Mouse (Mus musculus): ENCODE measurements around the gene AU022252. TPM values are rescaled to one million over a fixed set of nuclear protein-coding genes. Genes with fewer than 3 reads are reported as not detected.
"Not testable (repeated sequence)": the region's sequence is repeated elsewhere in the genome, so short reads cannot be mapped to it uniquely, and the experiment has no call there.

AU022252 gene
- 1 to 10 TPM; 6.2 to 9.6 TPM for polyA plus RNA-seq (2017; shearing (Covaris generic))

GRCm38 (mm10) chr4:119232410-119233255 is at the start of gene AU022252, which contains the start of gene P3h1:
Gene AU022252 (minus strand): TSS chr4:119232712.
Gene P3h1 (plus strand): TSS chr4:119232915.
- peak; percentile 98 for ATAC-seq

GRCm38 (mm10) chr4:119278784-119279183 is 46.3 kb upstream of the AU022252 start:
- not testable (repeated sequence) for ATAC-seq

- no peak for ATAC-seq
Measured at GRCm38 (mm10) chr4:119275726-119276125, 43.2 kb upstream of the AU022252 start.

DNA sequence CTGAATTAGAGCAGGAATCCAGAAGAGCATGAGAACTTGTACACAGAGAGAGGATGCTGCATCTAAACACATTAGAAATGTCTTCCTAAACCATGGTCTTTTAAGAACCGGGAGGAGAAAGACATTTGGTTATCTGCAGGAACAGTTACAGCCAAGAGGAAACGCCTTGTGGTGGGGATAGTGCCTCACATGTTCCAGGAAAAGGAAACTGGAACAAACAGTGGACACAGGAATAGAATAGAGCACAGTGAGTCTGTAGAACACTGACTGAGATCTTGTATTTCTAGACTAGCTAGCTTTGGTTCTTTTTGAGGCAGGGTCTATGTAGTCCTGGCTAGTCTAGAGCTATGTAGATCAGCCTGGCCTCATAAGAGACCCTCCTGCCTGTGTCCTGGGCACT is 42.7 kb upstream of the AU022252 start:
- ATAC-seq, result no peak

DNA sequence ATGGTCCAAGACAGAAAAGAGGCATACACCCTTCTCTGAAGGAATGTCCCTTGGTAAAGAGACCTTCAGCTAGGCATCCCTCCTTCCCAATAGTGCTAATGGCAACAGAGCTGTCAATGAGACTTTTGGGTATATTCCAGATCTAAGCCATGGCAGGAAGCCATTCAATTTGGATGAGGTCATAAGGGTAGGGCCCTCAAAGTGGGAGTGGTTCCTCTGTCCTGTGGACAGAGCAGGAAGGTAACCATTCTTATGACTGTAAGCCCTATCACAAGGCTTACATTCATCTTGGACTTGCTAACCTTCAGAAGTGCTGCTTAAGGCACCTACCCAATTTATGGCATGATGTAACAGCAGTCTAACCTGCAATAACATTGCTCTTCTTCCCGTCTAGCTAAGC is 42.1 kb upstream of the AU022252 start:
- no peak for ATAC-seq

- ATAC-seq, result no peak
Measured at GRCm38 (mm10) chr4:119266606-119267005, 34.1 kb upstream of the AU022252 start.

DNA sequence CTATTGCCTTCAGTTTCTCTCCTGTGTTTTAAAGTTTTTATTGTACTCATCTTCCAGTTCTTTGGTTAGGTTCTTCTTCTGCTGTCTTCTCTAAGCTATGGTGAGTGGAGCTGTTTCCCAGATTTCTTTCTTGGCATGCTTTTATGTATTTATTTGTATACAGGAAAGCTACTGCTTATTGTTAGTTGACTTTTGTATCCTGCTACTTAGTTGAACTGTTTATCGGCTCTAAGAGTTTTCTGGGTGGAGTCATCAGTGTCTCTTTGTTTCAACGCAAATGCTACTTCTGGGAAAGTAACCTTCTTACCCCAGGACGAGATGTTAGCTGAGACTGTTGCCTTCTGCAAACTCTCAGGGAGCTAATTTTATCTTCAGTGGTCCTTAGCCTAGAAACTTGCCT is 30.9 kb upstream of the AU022252 start:
- no peak for ATAC-seq

DNA sequence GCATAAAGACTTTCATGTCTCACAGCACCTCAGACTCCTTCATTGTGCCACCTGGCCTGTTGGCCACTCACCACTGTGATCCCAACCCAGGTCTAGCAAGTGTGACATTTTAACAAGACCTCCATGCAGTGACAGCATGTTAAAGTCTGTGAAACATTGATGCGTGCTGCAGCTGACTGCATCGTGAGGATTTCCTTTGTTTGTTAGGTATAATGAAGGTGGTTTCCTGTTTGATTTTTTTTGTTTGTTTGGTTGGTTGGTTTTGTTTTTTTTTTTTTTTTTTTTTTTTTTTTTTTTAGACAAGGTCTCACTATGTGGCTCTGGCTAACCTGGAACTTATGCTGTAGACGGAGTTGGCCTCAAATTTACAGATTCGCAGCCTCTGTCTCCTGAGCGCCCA is 30.0 kb upstream of the AU022252 start:
- no peak for ATAC-seq

- no peak for ATAC-seq
Measured at GRCm38 (mm10) chr4:119261087-119261713, 28.7 kb upstream of the AU022252 start.

- ATAC-seq, result no peak
Measured at GRCm38 (mm10) chr4:119259344-119260254, 27.1 kb upstream of the AU022252 start.

- ATAC-seq, result no peak
Measured at GRCm38 (mm10) chr4:119257083-119257482, 24.6 kb upstream of the AU022252 start.

DNA sequence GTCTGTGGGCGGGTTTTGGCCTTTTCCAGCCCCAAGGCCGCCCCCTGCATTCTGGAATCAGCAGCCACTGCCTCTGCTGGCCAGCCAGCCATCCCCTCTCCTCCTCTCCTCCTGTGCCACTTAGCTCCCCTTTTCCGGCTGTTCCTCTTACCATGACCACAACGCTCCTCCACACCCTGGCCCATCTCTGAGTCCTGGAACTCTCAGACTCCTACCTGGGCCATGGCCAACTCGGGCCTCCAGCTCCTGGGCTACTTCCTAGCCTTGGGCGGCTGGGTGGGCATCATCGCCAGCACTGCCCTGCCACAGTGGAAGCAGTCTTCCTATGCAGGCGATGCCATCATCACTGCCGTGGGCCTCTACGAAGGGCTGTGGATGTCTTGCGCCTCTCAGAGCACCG is 22.8 kb upstream of the AU022252 start, which contains the start of gene Cldn19:
Gene Cldn19 (plus strand): TSS at position 64 of the 400 bp plus-strand sequence.
- ATAC-seq, result no peak

DNA sequence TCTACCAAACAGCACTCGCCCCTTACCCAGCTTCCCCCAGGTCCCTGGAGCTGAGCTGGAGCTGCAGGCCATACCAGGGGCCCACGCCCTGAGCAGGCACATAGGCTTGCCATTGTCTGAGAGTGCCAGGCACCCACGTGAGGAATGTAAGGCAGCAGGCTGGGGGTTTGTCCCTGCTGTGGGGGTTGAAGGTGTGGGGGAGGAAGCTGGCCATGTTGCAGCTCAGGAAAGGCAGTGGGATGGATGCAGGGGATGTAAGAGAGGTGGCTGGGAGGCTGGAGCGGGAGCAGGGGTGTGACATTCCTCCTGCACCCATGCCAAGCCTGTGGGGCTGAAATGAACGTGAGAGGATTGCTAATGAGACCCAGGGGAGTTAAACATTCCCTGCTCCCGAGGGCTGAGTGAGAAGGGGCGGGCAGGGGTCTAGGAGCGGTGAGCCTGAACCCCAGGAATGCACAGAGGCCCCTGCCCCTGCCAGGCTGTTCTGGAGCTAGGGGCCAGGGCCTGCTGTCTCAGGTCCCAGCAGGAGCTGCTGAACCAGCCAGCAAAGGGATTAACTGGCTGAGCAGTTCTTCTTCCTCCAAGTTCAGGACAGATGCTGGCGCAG is 21.6 kb upstream of the AU022252 start:
- ATAC-seq, result no peak

DNA sequence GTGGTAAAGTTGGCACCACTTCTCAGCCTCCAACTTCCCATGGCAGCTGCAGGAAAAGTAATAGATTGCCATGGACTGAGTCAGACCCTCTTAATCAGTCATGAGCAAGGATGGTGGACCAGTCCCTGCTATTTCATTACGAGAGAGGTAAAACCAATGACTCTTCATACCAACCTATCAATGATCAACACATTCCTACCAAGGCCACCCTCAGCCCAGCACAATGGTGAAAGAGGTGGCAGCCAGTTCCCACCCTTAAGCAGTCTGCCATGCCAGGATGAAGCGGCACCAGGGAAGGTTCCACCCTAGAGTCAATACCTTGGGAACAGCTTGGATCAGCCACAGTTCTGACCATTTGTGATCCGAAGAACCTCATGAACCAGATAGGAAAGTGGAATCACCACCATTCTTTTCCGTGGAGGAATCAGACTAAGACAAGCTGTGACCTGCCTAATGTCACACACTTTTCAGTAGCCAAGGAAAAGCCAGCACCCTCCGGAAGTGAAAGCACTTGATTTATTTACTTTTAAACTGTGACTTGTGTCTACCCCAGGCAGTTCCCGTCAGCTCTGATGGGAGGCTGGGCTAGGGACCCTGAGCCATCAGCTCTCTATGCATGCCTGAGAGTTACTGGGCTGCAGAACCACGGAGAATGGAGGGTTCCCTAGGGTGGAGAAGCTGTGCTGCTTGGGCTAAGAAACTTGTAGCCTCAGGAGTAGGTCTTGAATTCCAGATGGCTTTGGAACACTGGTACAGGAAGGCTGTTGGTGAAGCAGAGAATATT is 19.7 kb upstream of the AU022252 start:
- ATAC-seq, result no peak

- no peak for ATAC-seq
Measured at GRCm38 (mm10) chr4:119248407-119248965, 16.0 kb upstream of the AU022252 start.

DNA sequence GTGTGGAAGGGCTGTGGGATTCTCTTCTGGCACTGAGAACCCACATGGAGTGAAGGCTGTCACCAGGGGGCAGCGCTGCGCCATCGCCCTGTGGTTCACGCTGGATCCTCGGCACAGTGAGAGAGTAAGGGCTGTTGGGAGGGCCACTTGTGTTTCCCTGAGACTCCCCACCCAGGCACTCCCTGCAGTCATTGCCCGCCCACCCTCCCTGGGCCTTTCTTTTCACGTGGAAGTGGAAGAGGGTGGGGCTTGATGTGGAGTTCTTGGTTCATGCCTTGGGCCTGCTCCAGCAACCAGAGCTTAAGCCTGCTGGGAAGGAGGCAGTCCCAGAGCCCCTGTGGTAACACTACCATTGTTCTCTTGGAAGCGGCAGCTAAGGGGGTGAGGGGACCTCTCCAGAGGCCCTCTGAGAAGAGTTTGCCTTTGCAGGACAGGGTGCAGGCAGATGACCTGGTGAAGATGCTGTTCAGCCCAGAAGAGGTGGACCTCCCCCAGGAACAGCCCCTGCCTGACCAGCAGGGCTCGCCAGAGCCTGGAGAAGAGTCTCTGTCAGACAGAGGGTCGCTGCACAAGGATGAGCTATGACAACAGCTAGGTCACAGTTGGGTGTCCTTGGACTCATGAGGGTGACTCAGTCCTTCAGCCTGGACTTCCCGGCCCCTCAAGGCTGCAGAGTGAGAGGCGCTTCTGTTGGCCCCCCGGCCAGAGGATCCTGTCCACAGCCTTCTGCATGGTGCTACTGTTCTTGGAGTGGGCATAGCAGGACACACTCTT is 15.1 kb upstream of the AU022252 start:
- peak; percentile 75 for ATAC-seq

- ATAC-seq, result no peak
Measured at GRCm38 (mm10) chr4:119246688-119247225, 14.2 kb upstream of the AU022252 start.

DNA sequence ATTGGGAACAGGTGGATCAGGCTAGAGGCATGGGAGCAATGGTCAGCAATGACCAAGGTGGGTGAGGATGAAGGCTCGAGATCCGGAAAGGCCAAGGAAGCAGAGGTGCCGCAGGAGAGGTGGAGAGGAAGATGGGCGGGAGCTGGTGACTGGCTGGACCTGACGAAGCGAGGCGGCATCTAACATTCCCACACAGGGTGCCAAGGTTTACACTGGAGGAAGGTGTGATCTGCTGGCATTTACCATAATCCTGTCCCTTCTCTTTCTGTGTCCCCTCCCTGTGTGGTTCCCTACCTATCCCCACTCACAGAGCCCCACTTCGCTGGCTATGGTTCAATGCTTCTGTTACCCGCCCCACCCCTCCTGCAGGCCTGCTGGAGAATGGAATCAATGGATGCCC is 13.4 kb upstream of the AU022252 start:
- ATAC-seq, result no peak

GRCm38 (mm10) chr4:119245556-119245955 is 13.0 kb upstream of the AU022252 start:
- ATAC-seq, result no peak

Measured in CD4-positive, CD25-positive, alpha-beta regulatory T cell, adult 4 months (primary cell).